Mouse (Mus musculus) ZHBTc4 (cell line): ENCODE results near the gene Srp14.
A peak's percentile ranks its signal among the peaks of the same experiment; 100 is the strongest.

ENCODE experiments used
- DNase-seq: peaks from one replicate; pipeline ENCODE4 v3.0.0-alpha.2; 2011; ENCODE audit warnings: low read depth, low spot score

Srp14 gene

GRCm38 (mm10) chr2:118442172-118442571 lies 37.3 kb downstream of the Srp14 start:
- no peak for DNase-seq

DNA sequence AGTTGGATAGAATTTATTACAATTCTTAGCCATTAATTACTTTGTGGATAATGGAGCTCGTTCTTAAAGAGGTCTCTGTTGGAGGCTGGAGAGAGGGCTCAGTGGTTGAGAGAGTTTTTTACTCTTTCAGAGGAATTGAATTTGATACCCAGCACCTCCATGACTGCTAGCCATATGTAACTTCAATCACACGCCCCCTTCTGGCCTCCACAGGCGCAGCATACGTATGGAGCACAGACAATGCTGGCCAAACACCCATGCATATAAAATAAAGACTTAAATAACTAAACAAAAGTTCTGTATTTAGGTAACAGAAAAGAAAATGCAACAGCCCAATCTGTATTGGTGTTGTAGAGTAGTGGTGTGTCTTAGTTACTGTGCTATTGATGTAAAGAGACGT lies 47.9 kb downstream of the Srp14 start:
- peak; percentile 72 for DNase-seq

DNA sequence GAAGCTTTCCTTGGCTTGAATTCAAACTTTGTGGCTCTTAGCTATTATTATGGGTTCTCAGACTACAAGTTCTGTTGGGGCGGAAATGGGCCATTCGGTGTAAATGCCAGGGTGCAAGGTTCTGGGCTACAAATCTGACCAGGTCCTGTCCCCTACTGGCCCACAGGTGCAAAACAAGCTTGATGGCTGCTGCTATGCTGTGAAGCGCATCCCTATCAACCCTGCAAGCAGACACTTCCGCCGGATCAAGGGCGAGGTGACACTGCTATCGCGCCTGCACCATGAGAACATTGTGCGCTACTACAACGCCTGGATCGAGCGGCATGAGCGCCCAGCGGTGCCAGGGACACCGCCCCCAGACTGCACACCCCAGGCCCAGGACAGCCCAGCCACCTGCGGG lies 48.9 kb downstream of the Srp14 start:
- peak; percentile 70 for DNase-seq

DNA sequence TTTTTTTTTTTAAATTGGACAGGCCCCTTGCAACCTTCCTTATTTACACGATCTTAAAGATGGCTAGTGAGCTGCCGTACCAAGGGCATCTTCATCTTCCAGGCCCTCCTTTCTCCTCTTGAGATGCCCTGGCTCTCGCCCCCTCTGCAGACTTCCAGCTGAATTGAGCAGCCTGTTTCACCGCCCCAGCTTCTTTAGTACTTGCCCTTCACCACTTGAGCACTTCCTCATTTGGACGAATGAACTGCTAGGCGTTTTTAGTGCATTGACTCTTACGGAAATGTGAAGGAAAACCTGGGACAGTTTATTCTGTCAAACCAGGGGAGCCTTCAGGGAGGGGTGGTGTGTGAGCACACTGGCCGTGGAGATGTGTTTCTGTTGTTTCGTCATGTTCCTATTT lies 50.2 kb downstream of the Srp14 start:
- DNase-seq: no peak

DNA sequence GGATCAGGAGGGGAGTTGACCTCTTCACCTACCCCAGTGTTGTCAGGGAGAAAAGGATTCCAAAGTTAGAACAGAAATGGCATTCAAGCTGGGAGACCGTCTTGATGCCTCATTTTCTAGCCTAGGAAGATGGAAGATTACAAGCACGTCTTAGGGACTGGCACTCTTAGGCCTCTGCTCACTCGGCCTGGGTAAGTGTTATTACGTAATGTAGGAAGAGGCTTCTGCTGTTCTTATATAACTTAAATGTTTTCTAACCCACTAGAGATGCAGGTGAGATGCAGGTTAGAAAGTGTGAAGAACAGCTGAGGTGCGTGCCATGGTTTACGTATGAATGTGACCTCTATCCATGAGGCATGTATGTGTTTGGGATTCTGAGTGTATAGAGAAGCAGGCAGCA lies 51.2 kb downstream of the Srp14 start:
- DNase-seq: no peak
